Mouse (Mus musculus) thymus, postnatal 10 days (tissue): Measurements from ENCODE around the gene Prkn.
"Not testable (repeated sequence)": the region's sequence is repeated elsewhere in the genome, so short reads cannot be mapped to it uniquely, and the experiment has no call there.

ENCODE experiments used
- DNase-seq, 2 experiments: peaks; one replicate each; pipeline ENCODE4 v3.0.0; 2021; ENCODE audit warnings: low spot score in 2 of 2

The Prkn gene

GRCm38 (mm10) chr17:11127217-11127616 lies 287.0 kb downstream of the Prkn start:
- DNase-seq: no peak

- DNase-seq: no peak
Observed at GRCm38 (mm10) chr17:11130919-11131318, 290.7 kb downstream of the Prkn start.

- no peak for DNase-seq
Observed at GRCm38 (mm10) chr17:11142321-11142720, 302.1 kb downstream of the Prkn start.

- DNase-seq: no peak
Observed at GRCm38 (mm10) chr17:11156119-11156518, 315.9 kb downstream of the Prkn start.

- no peak for DNase-seq
Observed at GRCm38 (mm10) chr17:11157536-11157935, 317.4 kb downstream of the Prkn start.

GRCm38 (mm10) chr17:11161436-11161835 lies 321.3 kb downstream of the Prkn start:
- DNase-seq: no peak

- DNase-seq: no peak
Observed at GRCm38 (mm10) chr17:11162770-11163169, 322.6 kb downstream of the Prkn start.

GRCm38 (mm10) chr17:11187356-11187755 lies 347.2 kb downstream of the Prkn start:
- DNase-seq: no peak

GRCm38 (mm10) chr17:11188494-11188893 lies 348.3 kb downstream of the Prkn start:
- DNase-seq: no peak

- no peak for DNase-seq
Observed at GRCm38 (mm10) chr17:11190306-11190705, 350.1 kb downstream of the Prkn start.

GRCm38 (mm10) chr17:11198134-11198533 lies 357.9 kb downstream of the Prkn start:
- no peak for DNase-seq

GRCm38 (mm10) chr17:11209063-11209462 lies 368.9 kb downstream of the Prkn start:
- not testable (repeated sequence) for DNase-seq

GRCm38 (mm10) chr17:11211006-11211405 lies 370.8 kb downstream of the Prkn start:
- DNase-seq: no peak

GRCm38 (mm10) chr17:11211591-11211990 lies 371.4 kb downstream of the Prkn start:
- no peak for DNase-seq

- DNase-seq: no peak
Observed at GRCm38 (mm10) chr17:11213689-11214088, 373.5 kb downstream of the Prkn start.

GRCm38 (mm10) chr17:11229011-11229410 lies 388.8 kb downstream of the Prkn start:
- DNase-seq: no peak

- no peak for DNase-seq
Observed at GRCm38 (mm10) chr17:11229426-11229825, 389.2 kb downstream of the Prkn start.

GRCm38 (mm10) chr17:11230604-11231395 lies 390.6 kb downstream of the Prkn start:
- no peak for DNase-seq

- DNase-seq: no peak
Observed at GRCm38 (mm10) chr17:11235273-11235672, 395.1 kb downstream of the Prkn start.

GRCm38 (mm10) chr17:11245040-11245439 lies 404.9 kb downstream of the Prkn start:
- DNase-seq: no peak

- DNase-seq: no peak
Observed at GRCm38 (mm10) chr17:11249216-11249615, 409.0 kb downstream of the Prkn start.

- no peak for DNase-seq
Observed at GRCm38 (mm10) chr17:11260663-11261062, 420.5 kb downstream of the Prkn start.

GRCm38 (mm10) chr17:11261679-11262078 lies 421.5 kb downstream of the Prkn start:
- DNase-seq: no peak

GRCm38 (mm10) chr17:11267951-11268350 lies 427.8 kb downstream of the Prkn start:
- no peak for DNase-seq
